Mouse (Mus musculus): Measurements from ENCODE around the gene Ptpa.

DNA sequence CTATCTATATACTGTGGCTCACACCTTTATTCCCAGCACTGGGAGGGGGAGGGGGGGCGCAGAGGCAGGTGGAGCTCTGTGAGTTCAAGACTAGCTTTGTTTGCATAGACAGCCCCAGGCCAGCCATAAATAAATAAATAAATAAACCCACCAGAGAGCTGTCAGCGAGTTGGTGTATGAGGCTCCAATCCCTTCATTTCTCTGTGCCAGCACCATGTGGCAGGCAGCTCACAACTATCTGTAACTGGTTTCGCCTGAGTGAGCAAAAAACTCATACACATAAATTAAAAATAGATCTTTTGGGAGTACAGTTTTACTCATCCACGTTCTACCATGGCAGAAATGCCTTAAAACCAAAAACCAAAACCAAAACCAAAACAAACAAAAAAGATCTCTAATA, 5.6 kb downstream of the Ptpa start:
- TF ChIP-seq MYOG (IDR thresholded peaks at IDR 0.05; ENCODE audit: control insufficient read depth, extremely low read depth, insufficient read length) (no peak), CTCF (IDR thresholded peaks at IDR 0.05; ENCODE audit: control insufficient read depth, insufficient read depth, insufficient read length) (no peak)

Data from C2C12 (cell line).